Mouse (Mus musculus): Measurements from ENCODE around the gene Tbl3. TPM values are rescaled to one million over a fixed set of nuclear protein-coding genes. Genes with fewer than 3 reads are reported as not detected.
A peak's percentile ranks its signal among the peaks of the same experiment; 100 is the strongest.

Tbl3 gene
- polyA plus RNA-seq, 1 experiment = 53.0 TPM

- H3K4me3 ChIP-seq (ENCODE audit: insufficient read depth, low read length) = no peak within 1 kb of the TSS
- TF ChIP-seq CTCF (IDR thresholded peaks at IDR 0.05; ENCODE audit: extremely low read depth, insufficient read depth, low read length) = no peak
- TF ChIP-seq POLR2A (IDR thresholded peaks at IDR 0.05; ENCODE audit: extremely low read depth, insufficient read depth, low read length) = no peak
- no peak within 1 kb of the TSS for H3K27ac ChIP-seq (ENCODE audit: insufficient read depth, low read length)
- H3K4me1 ChIP-seq (ENCODE audit: control insufficient read depth, insufficient read depth, low read length) = peaks cover 2% of the 10 kb centered on the region; the same call in 1 of the 2 replicates
Observed at GRCm38 (mm10) chr17:24658017-24658758, 49.3 kb downstream of the Tbl3 start, which contains the start of gene Npw. Gene Npw, minus strand, starts transcription at chr17:24658457.

GRCm38 (mm10) chr17:24654969-24655368 lies 52.5 kb downstream of the Tbl3 start:
- TF ChIP-seq CTCF (IDR thresholded peaks at IDR 0.05; ENCODE audit: extremely low read depth, insufficient read depth, low read length) = no peak
- no peak for TF ChIP-seq POLR2A (IDR thresholded peaks at IDR 0.05; ENCODE audit: extremely low read depth, insufficient read depth, low read length)
- H3K4me1 ChIP-seq (ENCODE audit: control insufficient read depth, insufficient read depth, low read length) = peaks cover 4% of the 10 kb centered on the region; the same call in 1 of the 2 replicates
- H3K4me3 ChIP-seq (ENCODE audit: insufficient read depth, low read length) = no peak overlapping the region
- no peak overlapping the region for H3K27ac ChIP-seq (ENCODE audit: insufficient read depth, low read length)

- Histone ChIP-seq H3K27ac (ENCODE audit: insufficient read depth, low read length) (no peak overlapping the region), H3K4me3 (ENCODE audit: insufficient read depth, low read length) (no peak overlapping the region)
- TF ChIP-seq POLR2A (IDR thresholded peaks at IDR 0.05; ENCODE audit: extremely low read depth, insufficient read depth, low read length) (no peak), CTCF (IDR thresholded peaks at IDR 0.05; ENCODE audit: extremely low read depth, insufficient read depth, low read length) (peak; percentile 87)
Observed at GRCm38 (mm10) chr17:24653967-24654710, 53.3 kb downstream of the Tbl3 start.

GRCm38 (mm10) chr17:24651835-24652234 lies 55.6 kb downstream of the Tbl3 start:
- Histone ChIP-seq H3K27ac (ENCODE audit: insufficient read depth, low read length) (no peak overlapping the region), H3K4me3 (ENCODE audit: insufficient read depth, low read length) (no peak overlapping the region), H3K4me1 (ENCODE audit: control insufficient read depth, insufficient read depth, low read length) (peaks cover 6% of the 10 kb centered on the region; the same call in 1 of the 2 replicates)
- no peak for TF ChIP-seq CTCF (IDR thresholded peaks at IDR 0.05; ENCODE audit: extremely low read depth, insufficient read depth, low read length)
- no peak for TF ChIP-seq POLR2A (IDR thresholded peaks at IDR 0.05; ENCODE audit: extremely low read depth, insufficient read depth, low read length)

More at GRCm38 (mm10) chr17:24653967-24654710, 53.3 kb downstream of the Tbl3 start:
- H3K4me1 ChIP-seq (ENCODE audit: control insufficient read depth, insufficient read depth, low read length) = peaks cover 6% of the 10 kb centered on the region; the same call in 1 of the 2 replicates

GRCm38 (mm10) chr17:24650766-24651165 lies 56.7 kb downstream of the Tbl3 start:
- H3K27ac ChIP-seq (ENCODE audit: insufficient read depth, low read length) = peak overlapping the region; percentile 33; the same call in 1 of the 2 replicates
- no peak for TF ChIP-seq POLR2A (IDR thresholded peaks at IDR 0.05; ENCODE audit: extremely low read depth, insufficient read depth, low read length)
- TF ChIP-seq CTCF (IDR thresholded peaks at IDR 0.05; ENCODE audit: extremely low read depth, insufficient read depth, low read length) = no peak
- H3K4me1 ChIP-seq (ENCODE audit: control insufficient read depth, insufficient read depth, low read length) = peaks cover 6% of the 10 kb centered on the region; the same call in 1 of the 2 replicates
- H3K4me3 ChIP-seq (ENCODE audit: insufficient read depth, low read length) = peak overlapping the region; percentile 67

- H3K27ac ChIP-seq (ENCODE audit: insufficient read depth, low read length) = peak within 1 kb of the TSS; percentile 97
- TF ChIP-seq CTCF (IDR thresholded peaks at IDR 0.05; ENCODE audit: extremely low read depth, insufficient read depth, low read length) (no peak), POLR2A (IDR thresholded peaks at IDR 0.05; ENCODE audit: extremely low read depth, insufficient read depth, low read length) (no peak)
- H3K4me3 ChIP-seq (ENCODE audit: insufficient read depth, low read length) = peak within 1 kb of the TSS; percentile 67
- H3K4me1 ChIP-seq (ENCODE audit: control insufficient read depth, insufficient read depth, low read length) = peaks cover 6% of the 10 kb centered on the region; the same call in 1 of the 2 replicates
Observed at GRCm38 (mm10) chr17:24650070-24650616, 57.3 kb downstream of the Tbl3 start, which contains the start of gene Slc9a3r2. Gene Slc9a3r2, minus strand, starts transcription at chr17:24650327.

GRCm38 (mm10) chr17:24649581-24650069 lies 57.8 kb downstream of the Tbl3 start:
- peak overlapping the region; percentile 97 for H3K27ac ChIP-seq (ENCODE audit: insufficient read depth, low read length)
- peaks cover 6% of the 10 kb centered on the region; the same call in 1 of the 2 replicates for H3K4me1 ChIP-seq (ENCODE audit: control insufficient read depth, insufficient read depth, low read length)
- TF ChIP-seq POLR2A (IDR thresholded peaks at IDR 0.05; ENCODE audit: extremely low read depth, insufficient read depth, low read length) = no peak
- TF ChIP-seq CTCF (IDR thresholded peaks at IDR 0.05; ENCODE audit: extremely low read depth, insufficient read depth, low read length) = no peak
- H3K4me3 ChIP-seq (ENCODE audit: insufficient read depth, low read length) = peak overlapping the region; percentile 67

GRCm38 (mm10) chr17:24648731-24649377 lies 58.6 kb downstream of the Tbl3 start:
- TF ChIP-seq CTCF (IDR thresholded peaks at IDR 0.05; ENCODE audit: extremely low read depth, insufficient read depth, low read length) (no peak), POLR2A (IDR thresholded peaks at IDR 0.05; ENCODE audit: extremely low read depth, insufficient read depth, low read length) (no peak)
- Histone ChIP-seq H3K4me3 (ENCODE audit: insufficient read depth, low read length) (peak overlapping the region; percentile 67), H3K4me1 (ENCODE audit: control insufficient read depth, insufficient read depth, low read length) (peaks cover 5% of the 10 kb centered on the region; the same call in 1 of the 2 replicates), H3K27ac (ENCODE audit: insufficient read depth, low read length) (no peak overlapping the region; the same call in 1 of the 2 replicates)

Other genes starting within 250 kb of the Tbl3 start
- gene E4f1, start 237.3 kb downstream of the Tbl3 start, polyA plus RNA-seq (2012; rRNA removed) = 77.3 and 79.2 TPM in 2 replicates
- gene Pgp, start 237.3 kb downstream of the Tbl3 start, polyA plus RNA-seq (2012; rRNA removed) = 97.1 and 99.3 TPM in 2 replicates
- gene Bricd5, start 233.8 kb downstream of the Tbl3 start, polyA plus RNA-seq (2012; rRNA removed) = 1.1 and 1.4 TPM in 2 replicates
- gene Mlst8, start 228.6 kb downstream of the Tbl3 start, polyA plus RNA-seq (2012; rRNA removed) = 37.0 and 39.1 TPM in 2 replicates
- gene Caskin1, start 219.1 kb downstream of the Tbl3 start, polyA plus RNA-seq (2012; rRNA removed) = 106 and 109 TPM in 2 replicates
- gene Traf7, start 179.7 kb downstream of the Tbl3 start, polyA plus RNA-seq (2012; rRNA removed) = 176 and 187 TPM in 2 replicates
- 97.3 and 102 TPM in 2 replicates for gene Rab26, start 173.4 kb downstream of the Tbl3 start, polyA plus RNA-seq (2012; rRNA removed)
- gene Pkd1, start 157.8 kb downstream of the Tbl3 start, polyA plus RNA-seq (2012; rRNA removed) = 82.0 and 91.8 TPM in 2 replicates
- gene Tsc2, start 75.0 kb downstream of the Tbl3 start, polyA plus RNA-seq (2012; rRNA removed) = 163 and 192 TPM in 2 replicates
- 9.7 and 10.8 TPM in 2 replicates for gene Nthl1, start 75.0 kb downstream of the Tbl3 start, polyA plus RNA-seq (2012; rRNA removed)
- gene Slc9a3r2, start 57.3 kb downstream of the Tbl3 start, polyA plus RNA-seq (2012; rRNA removed) = 68.2 and 69.0 TPM in 2 replicates
- gene Npw, start 49.2 kb downstream of the Tbl3 start, polyA plus RNA-seq (2012; rRNA removed) = 0.34 and 0.50 TPM in 2 replicates
- gene Zfp598, start 38.0 kb downstream of the Tbl3 start, polyA plus RNA-seq (2012; rRNA removed) = 53.5 and 53.6 TPM in 2 replicates
- gene Syngr3, start 17.7 kb downstream of the Tbl3 start, polyA plus RNA-seq (2012; rRNA removed) = 177 and 184 TPM in 2 replicates
- gene Gfer, start 11.5 kb downstream of the Tbl3 start, polyA plus RNA-seq (2012; rRNA removed) = 21.1 and 21.5 TPM in 2 replicates
- gene Noxo1, start 11.4 kb downstream of the Tbl3 start, polyA plus RNA-seq (2012; rRNA removed) = 5.2 and 6.4 TPM in 2 replicates
- gene Rnf151, start 10.4 kb upstream of the Tbl3 start, polyA plus RNA-seq (2012; rRNA removed) = 0.32 and 0.33 TPM in 2 replicates
- gene Rps2, start 10.5 kb upstream of the Tbl3 start, polyA plus RNA-seq (2012; rRNA removed) = 980 and 1,011 TPM in 2 replicates
- gene Ndufb10, start 16.8 kb upstream of the Tbl3 start, polyA plus RNA-seq (2012; rRNA removed) = 428 and 431 TPM in 2 replicates
- 0.48 and 0.57 TPM in 2 replicates for gene Rpl3l, start 20.2 kb upstream of the Tbl3 start, polyA plus RNA-seq (2012; rRNA removed)
- gene Msrb1, start 29.0 kb upstream of the Tbl3 start, polyA plus RNA-seq (2012; rRNA removed) = 47.3 and 53.0 TPM in 2 replicates
- 0.29 and 0.44 TPM in 2 replicates for gene Hs3st6, start 45.3 kb upstream of the Tbl3 start, polyA plus RNA-seq (2012; rRNA removed)
- not detected in 2 replicates for gene Meiob, start 96.6 kb upstream of the Tbl3 start, polyA plus RNA-seq (2012; rRNA removed)
- gene Hagh, start 132.5 kb upstream of the Tbl3 start, polyA plus RNA-seq (2012; rRNA removed) = 138 and 151 TPM in 2 replicates
- gene Fahd1, start 142.7 kb upstream of the Tbl3 start, polyA plus RNA-seq (2012; rRNA removed) = 21.8 and 25.1 TPM in 2 replicates
- gene Igfals, start 158.3 kb upstream of the Tbl3 start, polyA plus RNA-seq (2012; rRNA removed) = not detected in 2 replicates
- gene Nubp2, start 178.7 kb upstream of the Tbl3 start, polyA plus RNA-seq (2012; rRNA removed) = 24.6 and 27.3 TPM in 2 replicates
- 91.9 and 92.7 TPM in 2 replicates for gene Spsb3, start 179.0 kb upstream of the Tbl3 start, polyA plus RNA-seq (2012; rRNA removed)
- gene Eme2, start 187.4 kb upstream of the Tbl3 start, polyA plus RNA-seq (2012; rRNA removed) = 62.4 and 65.0 TPM in 2 replicates
- 115 and 117 TPM in 2 replicates for gene Mrps34, start 187.5 kb upstream of the Tbl3 start, polyA plus RNA-seq (2012; rRNA removed)
- 94.5 and 94.7 TPM in 2 replicates for gene Nme3, start 188.8 kb upstream of the Tbl3 start, polyA plus RNA-seq (2012; rRNA removed)
- gene Mapk8ip3, start 229.3 kb upstream of the Tbl3 start, polyA plus RNA-seq (2012; rRNA removed) = 328 and 355 TPM in 2 replicates